Mouse (Mus musculus): ENCODE data around the gene Upb1. TPM values are rescaled to one million over a fixed set of nuclear protein-coding genes. Genes with fewer than 3 reads are reported as not detected.

The Upb1 gene
- polyA plus RNA-seq, 1 experiment from 2014 or later, result 0.21 TPM

DNA sequence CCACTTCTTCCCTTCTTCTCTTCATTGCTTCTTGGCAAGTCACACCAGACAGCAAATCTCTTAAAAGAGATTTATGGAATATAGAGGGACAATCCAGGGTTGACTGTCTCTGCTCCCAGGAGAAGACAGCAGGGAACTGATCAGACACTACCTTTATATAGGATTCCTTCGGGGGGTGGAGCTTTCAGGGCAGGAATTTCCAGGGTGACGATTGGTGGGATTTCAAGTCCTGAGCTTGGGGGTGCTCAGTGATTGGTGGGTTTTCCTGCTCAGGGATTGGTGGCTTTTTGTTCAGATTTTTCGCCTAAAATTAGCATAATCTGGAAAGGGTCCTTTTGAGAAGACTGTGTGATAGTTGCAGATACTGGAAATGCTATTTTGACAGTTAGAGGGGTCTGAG, 86.2 kb downstream of the Upb1 start:
- Histone ChIP-seq H3K4me3 (ENCODE audit: low read depth, low read length) (no peak overlapping the region), H3K9ac (ENCODE audit: low read length) (no peak overlapping the region), H3K27ac (replicated peaks; ENCODE audit: low read depth, low read length) (no peak overlapping the region), H3K4me1 (ENCODE audit: control insufficient read depth, insufficient read depth, low read length) (no peaks in the 10 kb centered on the region), H3K9me3 (ENCODE audit: control insufficient read depth, low read length) (no peaks in the 10 kb centered on the region), H3K27me3 (ENCODE audit: control insufficient read depth, insufficient read depth, low read length) (no peaks in the 10 kb centered on the region), H3K4me2 (ENCODE audit: low read depth, severe bottlenecking) (no peak overlapping the region), H3K36me3 (ENCODE audit: control insufficient read depth, insufficient read depth, low read length) (no peaks in the 10 kb centered on the region)
- ATAC-seq (ENCODE audit: insufficient number of reproducible peaks, low FRiP score, low TSS enrichment, low read depth) (no peak), DNase-seq (ENCODE audit: low spot score) (no peak)
- WGBS, result 76% methylated on average over 3 of the region's 3 CpGs

DNA sequence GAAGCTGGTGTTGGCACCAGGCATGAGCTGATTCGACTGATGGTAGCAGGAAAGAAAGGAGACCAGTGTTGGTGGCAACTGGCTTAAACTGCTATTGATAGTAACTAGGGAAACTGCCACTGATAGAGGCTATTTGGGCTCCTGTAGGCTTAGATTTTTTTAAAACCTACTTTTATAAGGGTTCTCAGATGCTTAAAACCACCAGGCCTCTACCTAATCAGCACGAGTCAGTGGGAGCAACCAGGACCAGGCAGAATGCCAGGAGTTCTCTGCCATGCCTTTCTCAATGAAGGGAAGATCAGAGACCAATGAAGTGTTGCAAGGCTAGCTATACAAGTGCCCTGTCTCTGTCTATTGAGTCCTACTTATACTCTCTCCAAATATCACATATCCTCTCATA, 88.6 kb downstream of the Upb1 start:
- 78% methylated on average over 2 of the region's 2 CpGs for WGBS
- ATAC-seq (ENCODE audit: insufficient number of reproducible peaks, low FRiP score, low TSS enrichment, low read depth) (no peak), DNase-seq (ENCODE audit: low spot score) (no peak)
- Histone ChIP-seq H3K9ac (ENCODE audit: low read length) (no peak overlapping the region), H3K4me2 (ENCODE audit: low read depth, severe bottlenecking) (no peak overlapping the region), H3K27ac (replicated peaks; ENCODE audit: low read depth, low read length) (no peak overlapping the region), H3K36me3 (ENCODE audit: control insufficient read depth, insufficient read depth, low read length) (no peaks in the 10 kb centered on the region), H3K4me1 (ENCODE audit: control insufficient read depth, insufficient read depth, low read length) (no peaks in the 10 kb centered on the region), H3K4me3 (ENCODE audit: low read depth, low read length) (no peak overlapping the region), H3K9me3 (ENCODE audit: control insufficient read depth, low read length) (no peaks in the 10 kb centered on the region), H3K27me3 (ENCODE audit: control insufficient read depth, insufficient read depth, low read length) (no peaks in the 10 kb centered on the region)

DNA sequence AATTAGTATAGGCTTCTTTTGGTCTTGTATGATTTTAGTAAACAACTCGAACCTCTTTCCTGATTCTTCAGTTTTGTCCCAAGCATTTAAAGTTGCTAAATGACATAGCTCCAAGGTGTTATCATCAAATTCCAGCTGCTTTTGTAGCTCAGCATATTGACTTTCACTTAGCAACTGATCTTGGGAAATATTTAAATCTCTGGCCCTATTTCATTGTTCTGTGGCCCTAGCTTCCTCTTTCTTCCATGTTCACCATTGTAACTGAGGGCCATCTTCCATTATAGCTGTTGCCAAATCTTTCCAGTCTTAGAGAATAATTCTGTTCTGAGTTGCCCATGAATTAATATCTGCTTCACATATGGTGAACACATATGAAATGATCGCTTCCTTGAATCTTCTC, 89.8 kb downstream of the Upb1 start:
- DNase-seq (ENCODE audit: low spot score) (no peak), ATAC-seq (ENCODE audit: insufficient number of reproducible peaks, low FRiP score, low TSS enrichment, low read depth) (no peak)
- H3K4me3 ChIP-seq (ENCODE audit: low read depth, low read length), result no peak overlapping the region
- no peak overlapping the region for H3K27ac ChIP-seq (replicated peaks; ENCODE audit: low read depth, low read length)
- H3K9me3 ChIP-seq (ENCODE audit: control insufficient read depth, low read length), result no peaks in the 10 kb centered on the region
- no peak overlapping the region for H3K9ac ChIP-seq (ENCODE audit: low read length)
- H3K27me3 ChIP-seq (ENCODE audit: control insufficient read depth, insufficient read depth, low read length), result no peaks in the 10 kb centered on the region
- no peaks in the 10 kb centered on the region for H3K36me3 ChIP-seq (ENCODE audit: control insufficient read depth, insufficient read depth, low read length)
- WGBS, result 85% methylated on average over 2 of the region's 2 CpGs
- H3K4me1 ChIP-seq (ENCODE audit: control insufficient read depth, insufficient read depth, low read length), result no peaks in the 10 kb centered on the region
- H3K4me2 ChIP-seq (ENCODE audit: low read depth, severe bottlenecking), result no peak overlapping the region

Other genes starting within 250 kb of the Upb1 start
- gene Specc1l, start 189.0 kb upstream of the Upb1 start, polyA plus RNA-seq (2014; fragmentation: Nextera tagmentation; extraction: Ambion mirVana), result 23.4 and 24.4 TPM in 2 replicates
- 2.6 and 3.5 TPM in 2 replicates for gene Adora2a, start 84.2 kb upstream of the Upb1 start, polyA plus RNA-seq (2014; fragmentation: Nextera tagmentation; extraction: Ambion mirVana)
- 256 and 281 TPM in 2 replicates for gene Snrpd3, start 116.4 kb downstream of the Upb1 start, polyA plus RNA-seq (2014; fragmentation: Nextera tagmentation; extraction: Ambion mirVana)
- gene Gucd1, start 116.9 kb downstream of the Upb1 start, polyA plus RNA-seq (2014; fragmentation: Nextera tagmentation; extraction: Ambion mirVana), result 32.4 and 36.1 TPM in 2 replicates
- 0.77 and 0.91 TPM in 2 replicates for gene Lrrc75b, start 159.2 kb downstream of the Upb1 start, polyA plus RNA-seq (2014; fragmentation: Nextera tagmentation; extraction: Ambion mirVana)
- 0.75 and 0.94 TPM in 2 replicates for gene Ggt1, start 160.5 kb downstream of the Upb1 start, polyA plus RNA-seq (2014; fragmentation: Nextera tagmentation; extraction: Ambion mirVana)
- 0.41 and 0.75 TPM in 2 replicates for gene Ggt5, start 188.2 kb downstream of the Upb1 start, polyA plus RNA-seq (2014; fragmentation: Nextera tagmentation; extraction: Ambion mirVana)
- gene Susd2, start 242.9 kb downstream of the Upb1 start, polyA plus RNA-seq (2014; fragmentation: Nextera tagmentation; extraction: Ambion mirVana), result 0.98 and 1.4 TPM in 2 replicates

All from limb, embryonic 11.5 days (tissue).